21 mouse cellular contexts compared by ENCODE assay signal in genomic region chr6:145915435-145915834, GRCm38 (mm10). TPM values are rescaled to one million over a fixed set of nuclear protein-coding genes. Genes with fewer than 3 reads are reported as not detected.
DNase-seq lines count a peak whose midpoint lies in the region; ATAC-seq lines count a peak whose summit lies in the region.
"Had no signal": no experiment of that assay in that cellular context is flagged by ENCODE, and none has a peak within 500 bp of the region (broad histone marks: within the 10 kb centered on the region; RNA-seq: fewer than 3 reads in every experiment).

No protein-coding gene starts in this region.

- no peaks in the 10 kb centered on the region for H3K27me3 ChIP-seq in forebrain, embryonic 11.5 days (ENCODE audit: control insufficient read depth, insufficient read depth, low read length)
- H3K27me3 ChIP-seq in forebrain, embryonic 10.5 days (ENCODE audit: poor library complexity, severe bottlenecking) = 0 out of 2 replicates have a peak, but pooled peaks cover 6% of the 10 kb centered on the region
- H3K27me3 ChIP-seq in forebrain, embryonic 14.5 days (replicated peaks; ENCODE audit: control insufficient read depth, insufficient read depth, low read length) = no peaks in the 10 kb centered on the region
- H3K27me3 ChIP-seq in forebrain, embryonic 12.5 days = 0 out of 2 replicates have a peak, but pooled peaks cover 7% of the 10 kb centered on the region
- peaks cover 27% of the 10 kb centered on the region for H3K27me3 ChIP-seq in megakaryocyte, embryonic 14.5 days (replicated peaks)
- H3K27me3 ChIP-seq in embryonic facial prominence, embryonic 12.5 days = no peaks in the 10 kb centered on the region

- no peak overlapping the region for H3K27ac ChIP-seq in forebrain, embryonic 11.5 days (ENCODE audit: low read depth, low read length)
- H3K27ac ChIP-seq in forebrain, embryonic 10.5 days = no peak overlapping the region
- H3K27ac ChIP-seq in forebrain, embryonic 14.5 days (ENCODE audit: low read depth, low read length) = no peak overlapping the region
- no peak overlapping the region for H3K27ac ChIP-seq in forebrain, embryonic 12.5 days
- H3K27ac ChIP-seq in embryonic facial prominence, embryonic 12.5 days = no peak overlapping the region

- 88% methylated on average over 2 of the region's 2 CpGs for WGBS in forebrain, embryonic 11.5 days
- WGBS in forebrain, embryonic 10.5 days = 98% methylated on average over 2 of the region's 2 CpGs
- 98% methylated on average over 2 of the region's 2 CpGs for WGBS in forebrain, embryonic 14.5 days
- 97% methylated on average over 2 of the region's 2 CpGs for WGBS in forebrain, embryonic 12.5 days
- 95% methylated on average over 2 of the region's 2 CpGs for WGBS in embryonic facial prominence, embryonic 12.5 days

- H3K4me3 ChIP-seq in forebrain, embryonic 11.5 days (ENCODE audit: low read depth, low read length) = no peak overlapping the region
- H3K4me3 ChIP-seq in forebrain, embryonic 10.5 days = no peak overlapping the region
- no peak overlapping the region for H3K4me3 ChIP-seq in forebrain, embryonic 14.5 days (ENCODE audit: low read depth, low read length)
- H3K4me3 ChIP-seq in forebrain, embryonic 12.5 days (replicated peaks) = no peak overlapping the region
- H3K4me3 ChIP-seq in megakaryocyte, embryonic 14.5 days (replicated peaks) = peak overlapping the region; percentile 43
- H3K4me3 ChIP-seq in embryonic facial prominence, embryonic 12.5 days = no peak overlapping the region

- H3K36me3 ChIP-seq in forebrain, embryonic 11.5 days (ENCODE audit: control insufficient read depth, insufficient read depth, low read length) = no peaks in the 10 kb centered on the region
- H3K36me3 ChIP-seq in forebrain, embryonic 10.5 days (replicated peaks) = no peaks in the 10 kb centered on the region
- no peaks in the 10 kb centered on the region for H3K36me3 ChIP-seq in forebrain, embryonic 14.5 days (ENCODE audit: control insufficient read depth, insufficient read depth, low read length)
- H3K36me3 ChIP-seq in forebrain, embryonic 12.5 days (replicated peaks) = no peaks in the 10 kb centered on the region
- no peaks in the 10 kb centered on the region for H3K36me3 ChIP-seq in megakaryocyte, embryonic 14.5 days (replicated peaks; ENCODE audit: low read length)
- no peaks in the 10 kb centered on the region for H3K36me3 ChIP-seq in embryonic facial prominence, embryonic 12.5 days

- H3K4me2 ChIP-seq in forebrain, embryonic 11.5 days (ENCODE audit: low read depth, low read length, severe bottlenecking) = no peak overlapping the region
- no peak overlapping the region for H3K4me2 ChIP-seq in forebrain, embryonic 14.5 days (ENCODE audit: low read length)
- no peak overlapping the region for H3K4me2 ChIP-seq in forebrain, embryonic 12.5 days
- H3K4me2 ChIP-seq in embryonic facial prominence, embryonic 12.5 days (replicated peaks) = no peak overlapping the region

- no peaks in the 10 kb centered on the region for H3K9me3 ChIP-seq in forebrain, embryonic 11.5 days (ENCODE audit: control insufficient read depth, low read length)
- H3K9me3 ChIP-seq in forebrain, embryonic 10.5 days = no peaks in the 10 kb centered on the region
- H3K9me3 ChIP-seq in forebrain, embryonic 14.5 days (replicated peaks; ENCODE audit: control insufficient read depth, low read length) = no peaks in the 10 kb centered on the region
- H3K9me3 ChIP-seq in forebrain, embryonic 12.5 days = no peaks in the 10 kb centered on the region
- peaks cover 4% of the 10 kb centered on the region for H3K9me3 ChIP-seq in megakaryocyte, embryonic 14.5 days
- H3K9me3 ChIP-seq in embryonic facial prominence, embryonic 12.5 days = no peaks in the 10 kb centered on the region

- peak; percentile 32 for DNase-seq in forebrain, embryonic 11.5 days (ENCODE audit: low spot score)
- no peak for DNase-seq in forebrain, embryonic 10.5 days (ENCODE audit: extremely low spot score, low spot score)
- DNase-seq in forebrain, embryonic 14.5 days (ENCODE audit: low spot score) = no peak
- DNase-seq in neural tube, embryonic 10.5 days (ENCODE audit: extremely low spot score, low spot score) = no peak
- DNase-seq: adrenal gland, adult 2 months; adrenal gland, postnatal 10 days; adrenal gland, postnatal 25 days; cerebellum, adult 11 months; cerebellum, adult 18-20 months; cerebellum, adult 8-10 months; cerebellum, adult 9-11 months; cerebellum, postnatal 14 days; cerebellum, postnatal 36 days; embryo, embryonic 11 days; forebrain, postnatal 0 days had no signal

- no peaks in the 10 kb centered on the region for H3K4me1 ChIP-seq in forebrain, embryonic 11.5 days (replicated peaks; ENCODE audit: control insufficient read depth, insufficient read depth, low read length)
- H3K4me1 ChIP-seq in forebrain, embryonic 10.5 days = peaks cover 24% of the 10 kb centered on the region
- peaks cover 4% of the 10 kb centered on the region; the same call in 1 of the 2 replicates for H3K4me1 ChIP-seq in forebrain, embryonic 14.5 days (ENCODE audit: control insufficient read depth, insufficient read depth, low read length)
- H3K4me1 ChIP-seq in forebrain, embryonic 12.5 days = peaks cover 4% of the 10 kb centered on the region; the same call in 1 of the 2 replicates
- H3K4me1 ChIP-seq in megakaryocyte, embryonic 14.5 days = peaks cover 24% of the 10 kb centered on the region
- H3K4me1 ChIP-seq in embryonic facial prominence, embryonic 12.5 days = no peaks in the 10 kb centered on the region

- H3K9ac ChIP-seq in forebrain, embryonic 11.5 days (ENCODE audit: low read length) = no peak overlapping the region
- no peak overlapping the region for H3K9ac ChIP-seq in forebrain, embryonic 14.5 days (ENCODE audit: low read length)
- no peak overlapping the region for H3K9ac ChIP-seq in forebrain, embryonic 12.5 days
- no peak overlapping the region for H3K9ac ChIP-seq in embryonic facial prominence, embryonic 12.5 days
- H3K9ac ChIP-seq: forebrain, postnatal 0 days had no signal

- ATAC-seq in forebrain, embryonic 11.5 days (replicated peaks; ENCODE audit: low FRiP score) = no peak
- ATAC-seq in forebrain, embryonic 14.5 days = 0 out of 2 replicates have a peak, but pooled peaks have one; percentile 18
- ATAC-seq in forebrain, embryonic 12.5 days (ENCODE audit: low FRiP score) = no peak
- ATAC-seq in megakaryocyte, adult 5-6 weeks (ENCODE audit: poor library complexity, severe bottlenecking) = no peak
- peak; percentile 52; the same call in 1 of the 2 replicates for ATAC-seq in embryonic facial prominence, embryonic 12.5 days (ENCODE audit: insufficient number of reproducible peaks, insufficient read depth, low FRiP score, low TSS enrichment)
- ATAC-seq: forebrain, postnatal 0 days had no signal

RNA-seq across cellular contexts. Expression of gene Sspn, which starts 16.0 kb away (rescaled TPM):
- 1.9 and 2.0 TPM in 2 replicates for polyA plus RNA-seq in forebrain, embryonic 11.5 days (2014; fragmentation: Nextera tagmentation; extraction: Ambion mirVana)
- 1.4 and 1.8 TPM in 2 replicates for polyA plus RNA-seq in forebrain, embryonic 10.5 days (2016; fragmentation: Nextera tagmentation; extraction: Ambion mirVana)
- polyA plus RNA-seq in forebrain, embryonic 14.5 days (2014; fragmentation: Nextera tagmentation; extraction: Ambion mirVana) = 1.9 and 2.2 TPM in 2 replicates
- polyA plus RNA-seq in forebrain, embryonic 12.5 days (2016; fragmentation: Nextera tagmentation; extraction: Ambion mirVana) = 2.7 and 3.2 TPM in 2 replicates
- polyA plus RNA-seq in megakaryocyte, embryonic 14.5 days (2012; ENCODE audit: insufficient read depth, low replicate concordance) = not detected in 2 replicates
- total RNA-seq in megakaryocyte, adult 5-6 weeks (2015) = not detected in 2 replicates
- not detected in 2 replicates for total RNA-seq in megakaryocyte, adult 5-6 weeks (2017)
- polyA plus RNA-seq in embryonic facial prominence, embryonic 12.5 days (2016; fragmentation: Nextera tagmentation; extraction: Ambion mirVana) = 10.6 and 11.7 TPM in 2 replicates
- total RNA-seq: common myeloid progenitor, adult 5-6 weeks; MEL had no signal

RNA-seq across cellular contexts. Expression of gene Bhlhe41, which starts 50.1 kb away (rescaled TPM):
- 2.1 and 2.4 TPM in 2 replicates for polyA plus RNA-seq in forebrain, embryonic 11.5 days (2014; fragmentation: Nextera tagmentation; extraction: Ambion mirVana)
- 1.6 and 2.1 TPM in 2 replicates for polyA plus RNA-seq in forebrain, embryonic 10.5 days (2016; fragmentation: Nextera tagmentation; extraction: Ambion mirVana)
- 1.7 and 2.5 TPM in 2 replicates for polyA plus RNA-seq in forebrain, embryonic 14.5 days (2014; fragmentation: Nextera tagmentation; extraction: Ambion mirVana)
- 1.5 and 1.6 TPM in 2 replicates for polyA plus RNA-seq in forebrain, embryonic 12.5 days (2016; fragmentation: Nextera tagmentation; extraction: Ambion mirVana)
- polyA plus RNA-seq in megakaryocyte, embryonic 14.5 days (2012; ENCODE audit: insufficient read depth, low replicate concordance) = 4.1 and 8.5 TPM in 2 replicates
- total RNA-seq in megakaryocyte, adult 5-6 weeks (2015) = 0.02 TPM in 1 of 2 replicates, not detected in the other
- not detected in 2 replicates for total RNA-seq in megakaryocyte, adult 5-6 weeks (2017)
- polyA plus RNA-seq in embryonic facial prominence, embryonic 12.5 days (2016; fragmentation: Nextera tagmentation; extraction: Ambion mirVana) = 1.9 and 2.6 TPM in 2 replicates
- total RNA-seq: MEL had no signal

Comparison
In these comparisons a context has a peak if more than half of its experiments do, and no peak if none do; other contexts are left out.
1. ATAC-seq: peak in forebrain, embryonic 14.5 days (single experiment) and embryonic facial prominence, embryonic 12.5 days (single experiment); none in forebrain, embryonic 11.5 days (single experiment), forebrain, embryonic 12.5 days (single experiment) and megakaryocyte, adult 5-6 weeks (single experiment).